Mouse (Mus musculus) heart, adult 2 months (tissue): ENCODE data around the gene Lrrc8d.

ENCODE experiments used
- CTCF ChIP-seq: fragments of 200-600 bp; IDR thresholded peaks from 2 replicates; pipeline ENCODE4 v1.8.1; 2022; ENCODE audit warnings: antibody characterized with exemption, mild to moderate bottlenecking, moderate library complexity
- POLR2A ChIP-seq: fragments of 200-500 bp; IDR thresholded peaks from 2 replicates; pipeline ENCODE4 v1.6.1; 2011; ENCODE audit warnings: mild to moderate bottlenecking, low read depth, low read length, control low read depth; ENCODE audit not compliant: insufficient read depth

DNA sequence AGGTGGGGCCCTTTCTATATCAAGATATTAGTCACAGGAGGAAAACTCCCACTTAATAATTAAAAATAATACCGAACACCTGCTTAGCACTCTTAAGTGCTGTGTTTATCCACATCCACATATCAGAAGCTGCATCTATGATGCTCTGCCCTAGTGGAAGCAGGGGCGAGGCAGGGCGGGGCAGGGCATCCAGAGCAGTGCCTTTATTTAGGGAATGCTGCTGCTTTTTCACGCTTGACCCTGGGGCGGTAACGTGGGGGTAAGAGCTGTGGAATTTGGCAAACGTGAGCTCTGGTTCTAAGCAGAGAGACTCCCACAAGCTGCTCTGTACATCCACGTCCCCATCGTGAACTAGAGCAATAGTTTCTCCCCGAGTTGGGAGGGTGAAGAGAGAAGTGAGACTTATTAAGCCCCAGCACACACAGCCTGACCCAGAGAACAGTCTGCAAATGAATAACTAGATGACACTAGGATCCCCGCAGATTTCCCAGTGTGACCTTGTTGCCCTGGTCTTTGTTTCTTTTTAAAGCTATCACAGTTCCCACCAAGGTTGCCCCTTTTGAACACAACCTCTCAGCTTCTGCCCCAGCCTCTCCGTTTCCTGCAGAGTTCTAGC, 77.3 kb downstream of the Lrrc8d start:
- TF ChIP-seq CTCF (no peak), POLR2A (no peak)
